In the genomic region with DNA sequence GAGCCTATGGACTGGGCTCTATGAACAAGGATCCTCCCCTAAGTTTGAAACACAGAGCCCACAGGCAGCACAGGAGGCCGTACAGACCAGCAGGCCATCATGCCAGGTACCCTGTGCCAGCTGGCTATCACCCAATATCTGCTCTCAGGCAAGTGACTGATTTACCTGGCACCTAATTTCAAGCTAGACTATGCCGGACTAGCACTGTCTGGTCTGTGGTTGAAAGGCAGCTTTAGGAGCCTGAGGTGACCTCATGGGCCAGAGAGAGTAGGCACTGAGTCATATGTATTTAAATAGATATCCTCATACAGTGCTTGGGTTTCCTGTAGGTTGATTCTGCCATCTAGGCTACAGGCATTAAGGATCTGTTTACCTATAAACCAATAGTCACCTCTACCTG, we compare ENCODE assay signal across 10 mouse cellular contexts.
A peak's percentile ranks its signal among the peaks of the same experiment; 100 is the strongest.
DNase-seq lines count a peak whose midpoint lies in the region; ATAC-seq and TF ChIP-seq lines count a peak whose summit lies in the region.
"Had no signal": no experiment of that assay in that cellular context is flagged by ENCODE, and none has a peak within 500 bp of the region (broad histone marks: within the 10 kb centered on the region; RNA-seq: fewer than 3 reads in every experiment).

No protein-coding gene starts in this region.

- H3K9me3 ChIP-seq in heart, embryonic 14.5 days (ENCODE audit: control insufficient read depth, low read length), result no peaks in the 10 kb centered on the region
- H3K9me3 ChIP-seq in forebrain, postnatal 0 days (ENCODE audit: low read length), result no peaks in the 10 kb centered on the region
- H3K9me3 ChIP-seq in hindbrain, embryonic 16.5 days (ENCODE audit: control insufficient read depth, low read length), result no peaks in the 10 kb centered on the region
- H3K9me3 ChIP-seq: embryonic facial prominence, embryonic 13.5 days had no signal

- 0 out of 2 replicates have a peak, but pooled peaks have one; percentile 34 for ATAC-seq in heart, embryonic 14.5 days (ENCODE audit: insufficient number of reproducible peaks, insufficient read depth, low FRiP score, low read depth)
- no peak for ATAC-seq in forebrain, postnatal 0 days
- ATAC-seq in hindbrain, embryonic 16.5 days, result no peak
- ATAC-seq: hindbrain, postnatal 0 days had no signal

- H3K36me3 ChIP-seq in heart, embryonic 14.5 days (ENCODE audit: control insufficient read depth, insufficient read depth, low read length), result peaks cover 90% of the 10 kb centered on the region
- peaks cover 66% of the 10 kb centered on the region for H3K36me3 ChIP-seq in forebrain, postnatal 0 days (ENCODE audit: insufficient read depth)
- H3K36me3 ChIP-seq in hindbrain, embryonic 16.5 days (ENCODE audit: control insufficient read depth, insufficient read depth, low read length), result peaks cover 37% of the 10 kb centered on the region

- TF ChIP-seq CTCF in forebrain, postnatal 0 days (IDR thresholded peaks at IDR 0.05; ENCODE audit: low read depth), result no peak

- no peaks in the 10 kb centered on the region for H3K27me3 ChIP-seq in heart, embryonic 14.5 days (ENCODE audit: control insufficient read depth, insufficient read depth, low read length)
- no peaks in the 10 kb centered on the region for H3K27me3 ChIP-seq in forebrain, postnatal 0 days (ENCODE audit: insufficient read depth, low read length)
- no peaks in the 10 kb centered on the region for H3K27me3 ChIP-seq in hindbrain, embryonic 16.5 days (replicated peaks; ENCODE audit: control insufficient read depth, insufficient read depth, low read length)
- H3K27me3 ChIP-seq: embryonic facial prominence, embryonic 13.5 days had no signal

- peak overlapping the region; percentile 37 to 46; a peak in 3 of 4 replicates for H3K27ac ChIP-seq in heart, embryonic 14.5 days (replicated peaks in 1 of 2; ENCODE audit: control insufficient read depth in 1 of 2, insufficient read depth in 1 of 2, low read depth in 2 of 2, low read length in 2 of 2)
- no peak overlapping the region for H3K27ac ChIP-seq in forebrain, postnatal 0 days (ENCODE audit: low read depth, low read length)
- no peak overlapping the region for H3K27ac ChIP-seq in hindbrain, embryonic 16.5 days (ENCODE audit: low read depth, low read length)
- H3K27ac ChIP-seq: embryonic facial prominence, embryonic 13.5 days; hindbrain, postnatal 0 days had no signal

- H3K4me1 ChIP-seq in heart, embryonic 14.5 days (ENCODE audit: control insufficient read depth in 2 of 2, insufficient read depth in 2 of 2, low read length in 2 of 2), result peaks cover 3 to 8% of the 10 kb centered on the region in 2 experiments
- H3K4me1 ChIP-seq in forebrain, postnatal 0 days (ENCODE audit: insufficient read depth), result no peaks in the 10 kb centered on the region
- no peaks in the 10 kb centered on the region for H3K4me1 ChIP-seq in hindbrain, embryonic 16.5 days (ENCODE audit: control insufficient read depth, insufficient read depth, low read depth, low read length)
- H3K4me1 ChIP-seq: embryonic facial prominence, embryonic 13.5 days had no signal

- no peak overlapping the region for H3K4me3 ChIP-seq in heart, embryonic 14.5 days (ENCODE audit: control insufficient read depth in 1 of 2, insufficient read depth in 1 of 2, low read depth in 1 of 2, low read length in 2 of 2)
- no peak overlapping the region for H3K4me3 ChIP-seq in forebrain, postnatal 0 days (ENCODE audit: low read depth, low read length)
- H3K4me3 ChIP-seq in hindbrain, embryonic 16.5 days (ENCODE audit: low read length), result no peak overlapping the region
- H3K4me3 ChIP-seq: embryonic facial prominence, embryonic 13.5 days had no signal

- no peak overlapping the region for H3K4me2 ChIP-seq in heart, embryonic 14.5 days (ENCODE audit: low read length)
- H3K4me2 ChIP-seq in forebrain, postnatal 0 days (ENCODE audit: low read depth), result no peak overlapping the region
- H3K4me2 ChIP-seq in hindbrain, embryonic 16.5 days (ENCODE audit: low read length), result no peak overlapping the region
- H3K4me2 ChIP-seq: embryonic facial prominence, embryonic 13.5 days had no signal

- 62% methylated on average over 2 of the region's 2 CpGs for WGBS in heart, embryonic 14.5 days
- 62% methylated on average over 2 of the region's 2 CpGs for WGBS in forebrain, postnatal 0 days
- WGBS in hindbrain, embryonic 16.5 days, result 77% methylated on average over 2 of the region's 2 CpGs

- H3K9ac ChIP-seq in heart, embryonic 14.5 days (ENCODE audit: low read length), result no peak overlapping the region
- no peak overlapping the region for H3K9ac ChIP-seq in forebrain, postnatal 0 days
- no peak overlapping the region for H3K9ac ChIP-seq in hindbrain, embryonic 16.5 days (ENCODE audit: low read depth, low read length)
- H3K9ac ChIP-seq: embryonic facial prominence, embryonic 13.5 days had no signal

- no peak for DNase-seq in heart, adult 9 months (ENCODE audit: low spot score in 2 of 2)
- DNase-seq in NIH3T3 (ENCODE audit: low read depth), result peak; percentile 53
- peak; percentile 59 for DNase-seq in heart, postnatal 4 days
- DNase-seq in lung, postnatal 36 days, result peak; percentile 76
- no peak for DNase-seq in forebrain, postnatal 0 days
- DNase-seq in thymus, postnatal 10 days (ENCODE audit: low spot score in 2 of 2), result no peak

Comparison
In these comparisons a context has a peak if more than half of its experiments do, and no peak if none do; other contexts are left out.
1. DNase-seq: peak in NIH3T3 (single experiment), heart, postnatal 4 days (single experiment) and lung, postnatal 36 days (single experiment); none in heart, adult 9 months (0 of 2), forebrain, postnatal 0 days (single experiment) and thymus, postnatal 10 days (0 of 2).
2. H3K27ac ChIP-seq: peak in heart, embryonic 14.5 days (2 of 2); none in forebrain, postnatal 0 days (single experiment) and hindbrain, embryonic 16.5 days (single experiment).